Mouse (Mus musculus) thymus, adult 2 months (tissue): ENCODE results near the gene Lrrc23.

Experiments
- CTCF ChIP-seq: fragments of 200-500 bp; IDR thresholded peaks from 2 replicates; pipeline ENCODE4 v1.5.1; 2012; ENCODE audit warnings: mild to moderate bottlenecking, control low read depth, low read length, moderate library complexity, borderline replicate concordance; ENCODE audit not compliant: control insufficient read depth, poor library complexity, insufficient read depth; ENCODE audit errors: extremely low read depth
- POLR2A ChIP-seq: fragments of 200-500 bp; IDR thresholded peaks from 2 replicates; pipeline ENCODE4 v1.6.1; 2012; ENCODE audit warnings: mild to moderate bottlenecking, low read length, control low read depth, moderate library complexity; ENCODE audit not compliant: control insufficient read depth, poor library complexity, insufficient read depth; ENCODE audit errors: extremely low read depth

- TF ChIP-seq CTCF, result peak; percentile 71; the same call in 1 of the 2 replicates
- no peak for TF ChIP-seq POLR2A
Observed at GRCm38 (mm10) chr6:124740211-124740887, 39.2 kb downstream of the Lrrc23 start.
